Mouse (Mus musculus): ENCODE results near the gene Kat8. TPM values are rescaled to one million over a fixed set of nuclear protein-coding genes. Genes with fewer than 3 reads are reported as not detected.
"Not testable (repeated sequence)": the region's sequence is repeated elsewhere in the genome, so short reads cannot be mapped to it uniquely, and the experiment has no call there.

The Kat8 gene
- total and polyA plus RNA-seq, 2 experiments from 2014 or later, result 30.6 to 34.8 TPM

GRCm38 (mm10) chr7:127887191-127887590 lies 25.1 kb upstream of the Kat8 start:
- Histone ChIP-seq H3K9me3 (ENCODE audit: low read length) (no peaks in the 10 kb centered on the region), H3K4me3 (ENCODE audit: low read depth, low read length) (no peak overlapping the region), H3K27me3 (ENCODE audit: insufficient read depth, low read length) (no peaks in the 10 kb centered on the region), H3K4me1 (ENCODE audit: insufficient read depth) (no peaks in the 10 kb centered on the region), H3K4me2 (ENCODE audit: low read depth) (no peak overlapping the region), H3K27ac (ENCODE audit: low read depth, low read length) (no peak overlapping the region), H3K9ac (no peak overlapping the region), H3K36me3 (ENCODE audit: insufficient read depth) (peaks cover 74% of the 10 kb centered on the region)
- no peak for TF ChIP-seq CTCF (IDR thresholded peaks at IDR 0.05; ENCODE audit: low read depth)
- 86% methylated on average over 8 of the region's 8 CpGs for WGBS
- DNase-seq, result no peak
- no peak for ATAC-seq

GRCm38 (mm10) chr7:127887781-127888180 lies 24.5 kb upstream of the Kat8 start:
- no peak overlapping the region for H3K27ac ChIP-seq (ENCODE audit: low read depth, low read length)

GRCm38 (mm10) chr7:127888821-127889220 lies 23.5 kb upstream of the Kat8 start:
- ATAC-seq (no peak), DNase-seq (no peak)
- H3K27me3 ChIP-seq (ENCODE audit: insufficient read depth, low read length), result no peaks in the 10 kb centered on the region
- H3K9ac ChIP-seq, result no peak overlapping the region
- H3K36me3 ChIP-seq (ENCODE audit: insufficient read depth), result peaks cover 67% of the 10 kb centered on the region
- H3K27ac ChIP-seq (ENCODE audit: low read depth, low read length), result no peak overlapping the region
- no peak overlapping the region for H3K4me3 ChIP-seq (ENCODE audit: low read depth, low read length)
- 69% methylated on average over 3 of the region's 3 CpGs for WGBS
- H3K4me1 ChIP-seq (ENCODE audit: insufficient read depth), result no peaks in the 10 kb centered on the region
- no peak for TF ChIP-seq CTCF (IDR thresholded peaks at IDR 0.05; ENCODE audit: low read depth)
- no peaks in the 10 kb centered on the region for H3K9me3 ChIP-seq (ENCODE audit: low read length)
- H3K4me2 ChIP-seq (ENCODE audit: low read depth), result no peak overlapping the region

More at GRCm38 (mm10) chr7:127887781-127888180, 24.5 kb upstream of the Kat8 start:
- Histone ChIP-seq H3K9ac (no peak overlapping the region), H3K36me3 (ENCODE audit: insufficient read depth) (peaks cover 72% of the 10 kb centered on the region), H3K9me3 (ENCODE audit: low read length) (no peaks in the 10 kb centered on the region), H3K4me2 (ENCODE audit: low read depth) (no peak overlapping the region), H3K27me3 (ENCODE audit: insufficient read depth, low read length) (no peaks in the 10 kb centered on the region), H3K4me1 (ENCODE audit: insufficient read depth) (no peaks in the 10 kb centered on the region), H3K4me3 (ENCODE audit: low read depth, low read length) (no peak overlapping the region)
- no peak for DNase-seq
- no peak for TF ChIP-seq CTCF (IDR thresholded peaks at IDR 0.05; ENCODE audit: low read depth)
- ATAC-seq, result no peak
- WGBS, result 82% methylated on average over 3 of the region's 3 CpGs

GRCm38 (mm10) chr7:127890798-127891197 lies 21.5 kb upstream of the Kat8 start, which contains the start of gene Prss53:
Gene Prss53, minus strand, starts transcription at chr7:127890970.
- Histone ChIP-seq H3K4me1 (ENCODE audit: insufficient read depth) (peaks cover 5% of the 10 kb centered on the region; the same call in 1 of the 2 replicates), H3K4me2 (ENCODE audit: low read depth) (no peak within 1 kb of the TSS), H3K36me3 (ENCODE audit: insufficient read depth) (peaks cover 50% of the 10 kb centered on the region), H3K9ac (no peak within 1 kb of the TSS), H3K9me3 (ENCODE audit: low read length) (no peaks in the 10 kb centered on the region), H3K27me3 (ENCODE audit: insufficient read depth, low read length) (no peaks in the 10 kb centered on the region), H3K27ac (ENCODE audit: low read depth, low read length) (no peak within 1 kb of the TSS), H3K4me3 (ENCODE audit: low read depth, low read length) (no peak within 1 kb of the TSS)
- 36% methylated on average over 4 of the region's 4 CpGs for WGBS
- TF ChIP-seq CTCF (IDR thresholded peaks at IDR 0.05; ENCODE audit: low read depth), result no peak
- no peak for DNase-seq
- ATAC-seq, result no peak

GRCm38 (mm10) chr7:127894480-127894879 lies 17.8 kb upstream of the Kat8 start:
- ATAC-seq, result no peak
- DNase-seq, result no peak
- peak overlapping the region; percentile 71; the same call in 1 of the 2 replicates for H3K4me2 ChIP-seq (ENCODE audit: low read depth)
- no peak overlapping the region for H3K27ac ChIP-seq (ENCODE audit: low read depth, low read length)
- H3K9me3 ChIP-seq (ENCODE audit: low read length), result no peaks in the 10 kb centered on the region
- H3K4me3 ChIP-seq (ENCODE audit: low read depth, low read length), result no peak overlapping the region
- no peak overlapping the region for H3K9ac ChIP-seq
- 86% methylated on average over 5 of the region's 5 CpGs for WGBS
- H3K27me3 ChIP-seq (ENCODE audit: insufficient read depth, low read length), result no peaks in the 10 kb centered on the region
- peaks cover 17% of the 10 kb centered on the region for H3K36me3 ChIP-seq (ENCODE audit: insufficient read depth)
- H3K4me1 ChIP-seq (ENCODE audit: insufficient read depth), result peaks cover 6% of the 10 kb centered on the region; the same call in 1 of the 2 replicates
- TF ChIP-seq CTCF (IDR thresholded peaks at IDR 0.05; ENCODE audit: low read depth), result no peak

GRCm38 (mm10) chr7:127895442-127895841 lies 16.9 kb upstream of the Kat8 start, which contains the start of the genes Gm21974 and Vkorc1:
Gene Gm21974, minus strand, starts transcription at chr7:127895454.
Gene Vkorc1, minus strand, starts transcription at chr7:127895617.
- peak; percentile 57 for TF ChIP-seq CTCF (IDR thresholded peaks at IDR 0.05; ENCODE audit: low read depth)
- H3K27me3 ChIP-seq (ENCODE audit: insufficient read depth, low read length), result no peaks in the 10 kb centered on the region
- peaks cover 15% of the 10 kb centered on the region; the same call in 1 of the 2 replicates for H3K36me3 ChIP-seq (ENCODE audit: insufficient read depth)
- peak within 1 kb of the TSS; percentile 61 for H3K4me3 ChIP-seq (ENCODE audit: low read depth, low read length)
- ATAC-seq (peak; percentile 99), DNase-seq (peak; percentile 95)
- H3K4me1 ChIP-seq (ENCODE audit: insufficient read depth), result peaks cover 6% of the 10 kb centered on the region; the same call in 1 of the 2 replicates
- WGBS, result under 1% methylated on average over 26 of the region's 26 CpGs
- peak within 1 kb of the TSS; percentile 80 for H3K27ac ChIP-seq (ENCODE audit: low read depth, low read length)
- peak within 1 kb of the TSS; percentile 67 for H3K9ac ChIP-seq
- H3K4me2 ChIP-seq (ENCODE audit: low read depth), result peak within 1 kb of the TSS; percentile 71
- no peaks in the 10 kb centered on the region for H3K9me3 ChIP-seq (ENCODE audit: low read length)

GRCm38 (mm10) chr7:127895891-127896290 lies 16.4 kb upstream of the Kat8 start:
- H3K4me1 ChIP-seq (ENCODE audit: insufficient read depth); H3K9me3 ChIP-seq (ENCODE audit: low read length); H3K27ac ChIP-seq (ENCODE audit: low read depth, low read length); H3K9ac ChIP-seq; DNase-seq; H3K27me3 ChIP-seq (ENCODE audit: insufficient read depth, low read length); ATAC-seq: not testable (repeated sequence)
- Histone ChIP-seq H3K4me2 (ENCODE audit: low read depth) (peak overlapping the region; percentile 71), H3K36me3 (ENCODE audit: insufficient read depth) (peaks cover 12% of the 10 kb centered on the region; the same call in 1 of the 2 replicates), H3K4me3 (ENCODE audit: low read depth, low read length) (peak overlapping the region; percentile 61; the same call in 1 of the 2 replicates)
- 75% methylated on average over 7 of the region's 7 CpGs for WGBS

All from forebrain, postnatal 0 days (tissue).